Mouse (Mus musculus): ENCODE measurements around the gene Ptma. TPM values are rescaled to one million over a fixed set of nuclear protein-coding genes. Genes with fewer than 3 reads are reported as not detected.
A peak's percentile ranks its signal among the peaks of the same experiment; 100 is the strongest.
"Not testable (repeated sequence)": the region's sequence is repeated elsewhere in the genome, so short reads cannot be mapped to it uniquely, and the experiment has no call there.

Ptma gene
- polyA plus RNA-seq, 1 experiment, result 751 TPM

DNA sequence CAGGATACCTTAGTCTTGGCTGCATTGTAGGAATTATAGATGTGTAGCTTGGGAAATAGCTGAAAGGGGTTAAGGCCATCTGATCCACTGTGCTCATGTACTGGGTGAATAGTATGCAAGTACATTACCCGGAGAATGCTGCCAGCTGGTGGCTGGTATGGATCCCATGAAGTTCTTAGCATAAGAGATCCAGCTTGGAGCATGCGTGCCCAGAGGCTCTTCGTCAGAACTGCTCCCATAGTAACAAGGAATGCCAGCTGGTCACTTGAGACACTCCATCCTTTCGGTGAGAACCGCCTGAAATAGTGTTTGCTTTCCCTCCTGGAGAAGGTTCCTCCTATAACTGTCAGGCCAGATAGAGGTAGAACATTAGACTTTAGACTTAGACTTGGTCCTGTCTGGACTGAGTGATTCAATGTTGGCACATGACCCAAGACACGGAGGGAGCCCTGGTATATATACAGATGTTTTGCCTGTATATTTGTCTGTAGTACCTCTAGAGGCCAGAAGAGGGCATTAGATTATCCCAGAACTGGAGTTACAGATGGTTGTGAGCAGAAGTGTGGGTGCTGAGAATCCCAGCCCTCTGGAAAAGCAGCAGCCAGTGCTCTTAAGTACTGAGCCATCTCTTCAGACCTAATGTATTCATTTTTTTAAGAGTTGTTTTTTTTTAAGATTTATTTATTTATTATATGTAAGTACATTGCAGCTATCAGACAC is 7.0 kb downstream of the Ptma start:
- DNase-seq (ENCODE audit: extremely low spot score in 1 of 2, low spot score in 1 of 2), result peak in 1 of 2 experiments; percentile 62

DNA sequence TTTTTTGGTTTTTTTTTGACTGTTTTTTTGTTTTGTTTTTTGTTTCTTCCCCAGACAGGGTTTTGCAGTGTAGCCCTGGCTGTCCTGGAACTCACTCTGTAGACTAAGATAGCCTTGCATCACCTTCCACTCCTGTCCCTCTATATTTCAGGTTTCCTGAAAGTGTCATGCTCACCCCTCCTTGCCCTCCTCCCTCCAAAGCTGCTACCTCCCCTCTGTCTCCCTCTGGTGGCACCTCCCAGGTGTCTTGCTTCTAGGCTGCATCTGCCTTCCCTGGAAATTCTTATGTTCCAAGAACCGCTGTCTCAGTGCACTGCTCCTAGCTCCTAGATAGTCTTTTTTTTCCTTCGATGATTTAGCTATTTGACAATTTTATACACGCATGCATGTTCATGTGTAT is 11.9 kb downstream of the Ptma start:
- DNase-seq (ENCODE audit: extremely low spot score in 1 of 2, low spot score in 1 of 2), result no peak

DNA sequence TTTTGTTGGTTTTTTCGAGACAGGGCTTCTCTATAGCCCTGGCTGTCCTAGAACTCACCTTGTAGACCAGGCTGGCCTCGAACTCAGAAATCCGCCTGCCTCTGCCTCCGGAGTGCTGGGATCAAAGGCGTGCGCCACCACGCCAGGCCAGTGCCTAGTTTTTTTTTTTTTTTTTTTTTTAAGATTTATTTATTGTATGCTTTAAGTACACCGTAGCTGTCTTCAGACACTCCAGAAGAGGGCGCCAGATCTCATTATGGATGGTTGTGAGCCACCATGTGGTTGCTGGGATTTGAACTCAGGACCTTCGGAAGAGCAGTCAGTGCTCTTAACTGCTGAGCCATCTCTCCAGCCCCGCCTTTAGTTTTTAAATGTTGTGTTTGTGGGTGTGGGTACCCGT is 13.1 kb downstream of the Ptma start:
- not testable (repeated sequence) for DNase-seq (ENCODE audit: extremely low spot score in 1 of 2, low spot score in 1 of 2)

- no peak for DNase-seq (ENCODE audit: extremely low spot score in 1 of 2, low spot score in 1 of 2)
Observed at GRCm38 (mm10) chr1:86542584-86542983, 16.1 kb downstream of the Ptma start.

- no peak for DNase-seq (ENCODE audit: extremely low spot score in 1 of 2, low spot score in 1 of 2)
Observed at GRCm38 (mm10) chr1:86546797-86547196, 20.3 kb downstream of the Ptma start.

- DNase-seq (ENCODE audit: extremely low spot score in 1 of 2, low spot score in 1 of 2), result no peak
Observed at GRCm38 (mm10) chr1:86551299-86551698, 24.8 kb downstream of the Ptma start.

DNA sequence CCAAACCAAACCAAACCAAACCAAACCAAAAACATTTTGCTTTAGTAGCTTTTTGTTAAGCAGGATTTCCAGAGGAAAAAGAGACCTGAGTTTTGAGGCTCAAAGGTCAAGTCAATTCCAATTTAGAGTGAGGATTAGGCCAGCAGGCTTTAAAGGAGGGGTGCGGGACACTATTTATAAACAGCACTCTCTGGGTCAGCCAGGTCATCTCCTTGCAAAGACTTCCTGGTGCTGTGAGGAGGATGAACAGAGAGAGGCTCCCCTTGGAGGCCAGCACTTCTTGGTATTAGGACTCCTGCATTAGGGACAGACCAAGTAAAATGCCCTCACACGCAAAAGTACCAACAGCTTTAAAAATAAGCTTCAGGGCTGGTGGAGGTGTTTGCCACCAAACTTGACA is 25.4 kb downstream of the Ptma start:
- no peak for DNase-seq (ENCODE audit: extremely low spot score in 1 of 2, low spot score in 1 of 2)

DNA sequence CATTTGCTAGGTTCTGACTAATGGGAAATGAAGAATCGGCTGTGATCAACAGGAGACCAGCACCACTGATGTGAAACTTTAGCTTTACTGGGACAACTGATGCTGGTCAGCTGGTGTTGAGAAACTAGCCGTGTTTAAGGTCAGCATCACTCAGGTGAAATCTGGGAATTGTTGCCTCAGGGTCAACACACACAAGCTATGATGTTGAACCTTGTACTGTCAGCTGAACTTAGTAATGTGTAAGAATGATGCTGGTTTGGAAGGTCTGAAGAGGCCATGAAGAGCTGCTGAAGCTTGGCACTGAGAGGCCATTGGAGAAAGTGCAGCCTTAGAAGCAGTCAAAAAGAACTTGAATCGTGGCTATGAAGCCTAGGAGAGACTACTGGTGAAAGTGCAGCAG is 29.1 kb downstream of the Ptma start:
- no peak for DNase-seq (ENCODE audit: extremely low spot score in 1 of 2, low spot score in 1 of 2)

- DNase-seq (ENCODE audit: extremely low spot score in 1 of 2, low spot score in 1 of 2), result no peak
Observed at GRCm38 (mm10) chr1:86557872-86558271, 31.3 kb downstream of the Ptma start.

DNA sequence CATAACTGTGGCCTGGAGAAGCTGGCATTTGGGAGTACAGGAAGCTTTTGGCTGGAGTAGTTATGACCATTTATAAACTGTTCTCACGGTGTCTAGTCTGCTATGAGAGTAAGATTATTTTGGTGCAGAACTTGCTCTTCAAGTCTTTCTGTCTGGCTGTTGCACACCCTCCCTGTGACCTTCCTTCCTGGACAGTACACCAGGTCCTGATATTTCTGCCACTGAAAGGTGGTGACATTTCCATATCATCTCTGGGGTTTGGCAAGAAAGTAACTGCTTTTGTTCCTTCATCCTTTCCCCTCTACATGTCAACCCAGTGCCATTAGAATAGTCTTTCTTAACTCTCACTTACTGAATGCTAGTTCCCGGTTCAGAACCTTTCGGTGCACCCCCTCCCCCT is 32.7 kb downstream of the Ptma start:
- no peak for DNase-seq (ENCODE audit: extremely low spot score in 1 of 2, low spot score in 1 of 2)

GRCm38 (mm10) chr1:86562663-86563062 is 36.1 kb downstream of the Ptma start:
- no peak for DNase-seq (ENCODE audit: extremely low spot score in 1 of 2, low spot score in 1 of 2)

DNA sequence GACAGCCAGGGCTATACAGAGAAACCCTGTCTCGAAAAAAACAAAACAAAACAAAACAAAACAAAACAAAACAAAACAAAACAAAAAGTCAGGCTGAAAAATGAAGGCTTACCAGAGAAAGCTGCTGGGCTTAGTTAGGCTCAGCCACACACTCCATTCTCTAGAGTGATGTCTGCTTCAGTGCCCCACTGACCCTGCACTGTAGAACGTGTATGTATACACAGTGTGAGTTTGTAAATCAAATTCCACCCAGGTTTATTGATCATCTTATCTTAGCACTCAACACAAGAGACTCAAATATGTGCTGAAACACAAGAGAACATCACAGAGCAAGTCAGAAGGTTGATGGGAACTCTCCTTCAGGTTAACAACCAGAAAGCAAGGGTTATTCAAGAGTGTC is 41.9 kb downstream of the Ptma start:
- no peak for DNase-seq (ENCODE audit: extremely low spot score in 1 of 2, low spot score in 1 of 2)

DNA sequence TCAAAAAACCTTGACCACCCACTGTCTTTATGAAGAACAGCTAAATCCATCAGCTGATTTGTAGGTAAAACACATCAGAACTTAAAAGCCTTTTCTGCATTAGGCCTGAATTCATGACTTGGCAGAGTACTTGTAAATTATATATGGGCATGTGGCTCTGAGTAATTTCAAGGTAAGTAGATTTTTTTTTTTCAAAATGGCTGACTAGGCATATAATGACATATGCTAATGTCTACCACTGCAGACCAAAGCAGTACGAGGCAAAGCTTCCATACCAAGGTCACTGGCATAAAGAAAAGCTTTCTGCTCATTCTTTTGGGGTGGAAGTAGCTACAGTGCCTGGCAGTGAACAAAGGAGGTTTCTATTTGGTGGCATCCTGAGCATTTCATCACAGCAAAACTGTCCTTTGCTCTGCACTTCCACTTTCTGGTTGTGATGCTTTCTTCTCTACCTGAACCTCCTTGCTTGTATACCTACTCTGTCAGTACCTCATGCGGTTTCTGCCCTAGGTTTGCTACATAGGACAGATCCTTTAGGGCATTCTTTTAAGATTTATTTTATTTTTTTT is 42.9 kb downstream of the Ptma start:
- no peak for DNase-seq (ENCODE audit: extremely low spot score in 1 of 2, low spot score in 1 of 2)

DNA sequence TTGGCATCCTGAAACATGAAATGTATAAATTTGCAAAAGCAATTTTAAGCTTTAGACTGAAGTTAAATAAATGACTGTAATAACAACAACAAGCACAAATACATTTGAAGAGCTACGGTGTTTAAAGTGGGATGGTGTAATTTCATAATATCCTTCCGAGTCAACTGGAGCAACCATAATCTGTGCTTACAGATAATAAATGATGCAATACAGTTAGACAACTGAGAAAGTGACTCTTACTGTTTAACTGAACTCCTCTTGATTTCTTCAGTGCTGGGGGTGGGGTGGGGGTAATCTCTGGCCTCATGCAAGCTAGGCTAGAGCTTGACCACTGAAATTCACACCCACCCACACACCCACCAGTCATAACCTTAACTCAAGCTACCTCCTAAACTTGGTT is 44.9 kb downstream of the Ptma start:
- DNase-seq (ENCODE audit: extremely low spot score in 1 of 2, low spot score in 1 of 2), result no peak

DNA sequence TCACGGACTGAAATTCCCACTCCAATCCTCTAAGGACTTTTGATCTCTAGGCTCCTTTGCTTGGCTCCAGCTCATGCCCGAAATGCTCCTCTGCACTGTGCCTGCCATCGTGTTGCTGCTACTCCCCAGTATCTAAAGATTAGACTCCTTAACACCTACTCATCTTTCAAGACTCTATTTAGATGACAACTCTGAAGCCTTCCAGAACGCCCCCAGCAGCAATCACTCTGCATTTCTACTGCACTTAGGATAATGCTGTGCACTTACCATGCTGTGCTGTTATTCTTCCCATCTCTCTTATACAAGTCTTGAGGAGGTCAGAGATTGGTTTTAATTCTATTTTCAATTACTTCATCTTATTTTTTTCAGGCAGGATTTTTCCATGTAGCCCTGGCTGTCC is 45.4 kb downstream of the Ptma start:
- DNase-seq (ENCODE audit: extremely low spot score in 1 of 2, low spot score in 1 of 2), result peak in 1 of 2 experiments; percentile 30

Other genes starting within 250 kb of the Ptma start
- 1.6 TPM in 2 replicates for gene B3gnt7, start 223.9 kb upstream of the Ptma start, polyA plus RNA-seq (2012; rRNA removed)
- gene Ncl, start 167.3 kb upstream of the Ptma start, polyA plus RNA-seq (2012; rRNA removed), result 153 and 154 TPM in 2 replicates
- gene Nmur1, start 100.5 kb upstream of the Ptma start, polyA plus RNA-seq (2012; rRNA removed), result 0.38 and 0.54 TPM in 2 replicates
- not detected in 2 replicates for gene Tex44, start 100.4 kb upstream of the Ptma start, polyA plus RNA-seq (2012; rRNA removed)
- gene Pde6d, start 55.9 kb downstream of the Ptma start, polyA plus RNA-seq (2012; rRNA removed), result 66.1 and 72.3 TPM in 2 replicates
- 34.7 and 39.7 TPM in 2 replicates for gene Cops7b, start 56.2 kb downstream of the Ptma start, polyA plus RNA-seq (2012; rRNA removed)
- 6.8 and 11.4 TPM in 2 replicates for gene Nppc, start 143.8 kb downstream of the Ptma start, polyA plus RNA-seq (2012; rRNA removed)
- 21.7 and 22.7 TPM in 2 replicates for gene Dis3l2, start 177.1 kb downstream of the Ptma start, polyA plus RNA-seq (2012; rRNA removed)